Mouse (Mus musculus) embryonic facial prominence, embryonic 12.5 days (tissue): ENCODE data around the gene 9930022D16Rik. TPM values are rescaled to one million over a fixed set of nuclear protein-coding genes. Genes with fewer than 3 reads are reported as not detected.

ENCODE experiments used
- ATAC-seq: fragments of 200-750 bp; cut with Nextera tagmentation; 2 replicates; pipeline ENCODE4 v1.8.0; 2017; ENCODE audit not compliant: insufficient number of reproducible peaks, insufficient read depth, low FRiP score, low TSS enrichment
- H3K27ac ChIP-seq: fragments of 300-500 bp; sonication (generic); 2 replicates; pipeline ENCODE4 v1.5.1; 2016; ENCODE audit warnings: mild to moderate bottlenecking
- H3K27me3 ChIP-seq: fragments of 300-500 bp; sonication (generic); 2 replicates; pipeline ENCODE4 v1.6.1; 2016; ENCODE audit warnings: mild to moderate bottlenecking, moderate library complexity
- H3K36me3 ChIP-seq: fragments of 300-500 bp; sonication (generic); 2 replicates; pipeline ENCODE4 v1.6.1; 2016; ENCODE audit warnings: mild to moderate bottlenecking
- H3K4me1 ChIP-seq: fragments of 300-500 bp; sonication (generic); 2 replicates; pipeline ENCODE4 v1.6.1; 2016
- H3K4me2 ChIP-seq: fragments of 300-500 bp; sonication (generic); replicated peaks from 2 replicates; pipeline ENCODE4 v1.6.1; 2016; ENCODE audit warnings: mild to moderate bottlenecking, moderate library complexity
- H3K4me3 ChIP-seq: fragments of 300-500 bp; sonication (generic); 2 replicates; pipeline ENCODE4 v1.5.1; 2016; ENCODE audit warnings: mild to moderate bottlenecking
- H3K9ac ChIP-seq: fragments of 300-500 bp; sonication (generic); 2 replicates; pipeline ENCODE4 v1.6.1; 2016; ENCODE audit warnings: mild to moderate bottlenecking, moderate library complexity
- H3K9me3 ChIP-seq: fragments of 300-500 bp; sonication (generic); 2 replicates; pipeline ENCODE4 v1.6.1; 2016; ENCODE audit warnings: mild to moderate bottlenecking, moderate library complexity
- WGBS: fragments of 180-500 bp; shearing (Covaris S2); methylation state at CpG from one replicate; pipeline ENCODE4 v1.1.7; 2016; 5-methylcytosine and 5-hydroxymethylcytosine counted together
- microRNA-seq: library from miRNA; unstranded; fragments of <30 nt; microRNA quantifications from one replicate; pipeline ENCODE4, GENCODE M21; 2017
- polyA plus RNA-seq: library from polyadenylated mRNA; unstranded; fragments of >200 nt; fragmentation: Nextera tagmentation; extraction: Ambion mirVana; gene quantifications from 2 replicates; pipeline ENCODE4 v1.2.1, GENCODE M21; 2016

The 9930022D16Rik gene
- polyA plus RNA-seq, 1 experiment from 2014 or later, result not detected

DNA sequence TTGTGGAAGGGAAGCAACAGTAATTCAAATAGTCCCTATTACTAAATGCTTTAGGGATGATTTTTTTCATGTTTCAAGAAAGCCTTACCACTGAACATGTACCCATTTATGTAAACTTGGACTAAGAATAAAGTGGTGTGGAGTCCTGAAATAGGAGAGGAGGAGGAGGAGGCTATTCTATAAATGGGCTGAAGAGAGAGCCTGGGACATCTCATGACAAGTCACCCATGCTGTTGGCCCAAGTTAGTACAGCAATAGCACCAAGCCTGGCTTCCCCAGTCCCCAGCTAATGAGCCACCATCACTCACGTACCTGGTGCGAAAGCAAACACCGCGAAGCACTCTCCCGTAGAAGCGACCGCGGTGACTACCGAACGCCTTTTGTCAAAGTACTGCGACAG, 44.4 kb downstream of the 9930022D16Rik start:
- Histone ChIP-seq H3K9me3 (no peaks in the 10 kb centered on the region), H3K4me3 (no peak overlapping the region), H3K4me1 (no peaks in the 10 kb centered on the region), H3K36me3 (no peaks in the 10 kb centered on the region), H3K9ac (no peak overlapping the region), H3K27me3 (no peaks in the 10 kb centered on the region), H3K27ac (no peak overlapping the region), H3K4me2 (no peak overlapping the region)
- 99% methylated on average over 11 of the region's 11 CpGs for WGBS
- ATAC-seq, result no peak

- no peak overlapping the region for H3K27ac ChIP-seq
- no peaks in the 10 kb centered on the region for H3K27me3 ChIP-seq
- no peak overlapping the region for H3K4me3 ChIP-seq
- ATAC-seq, result no peak
- no peaks in the 10 kb centered on the region for H3K9me3 ChIP-seq
- H3K4me2 ChIP-seq, result no peak overlapping the region
- no peaks in the 10 kb centered on the region for H3K36me3 ChIP-seq
- WGBS, result 59% methylated on average over 5 of the region's 5 CpGs
- no peak overlapping the region for H3K9ac ChIP-seq
- no peaks in the 10 kb centered on the region for H3K4me1 ChIP-seq
These were observed 46.9 kb downstream of the 9930022D16Rik start for GRCm38 (mm10) chr11:109460586-109460985.

GRCm38 (mm10) chr11:109465068-109465467, 51.4 kb downstream of the 9930022D16Rik start:
- Histone ChIP-seq H3K4me1 (no peaks in the 10 kb centered on the region), H3K4me3 (no peak overlapping the region), H3K4me2 (no peak overlapping the region), H3K9ac (no peak overlapping the region), H3K9me3 (no peaks in the 10 kb centered on the region), H3K27me3 (no peaks in the 10 kb centered on the region), H3K27ac (no peak overlapping the region), H3K36me3 (no peaks in the 10 kb centered on the region)
- no peak for ATAC-seq
- 89% methylated on average over 4 of the region's 4 CpGs for WGBS

DNA sequence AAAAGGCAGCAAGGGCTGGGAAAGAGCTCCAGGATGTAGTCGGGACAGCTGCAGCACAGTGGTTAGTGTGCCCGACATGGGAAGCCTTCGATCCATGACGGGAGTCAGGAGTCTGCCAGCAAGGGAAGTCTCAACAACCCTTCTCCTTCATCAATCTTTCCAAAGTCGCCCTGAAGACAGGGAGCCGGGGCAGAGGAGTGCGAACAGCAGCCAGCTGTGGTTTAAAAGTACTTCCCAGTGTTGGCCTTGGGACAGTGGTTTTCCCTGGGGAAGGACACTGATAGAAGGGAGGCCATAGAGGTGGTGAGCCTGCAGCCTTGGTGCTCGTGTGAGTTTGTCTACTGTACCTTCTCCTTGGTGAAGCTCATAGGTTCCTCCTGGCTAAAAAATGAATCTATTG, 53.3 kb downstream of the 9930022D16Rik start:
- no peak overlapping the region for H3K4me2 ChIP-seq
- no peak for ATAC-seq
- H3K4me3 ChIP-seq, result no peak overlapping the region
- H3K9me3 ChIP-seq, result no peaks in the 10 kb centered on the region
- 0 out of 2 replicates have a peak, but pooled peaks cover 3% of the 10 kb centered on the region for H3K27me3 ChIP-seq
- no peak overlapping the region for H3K27ac ChIP-seq
- no peak overlapping the region for H3K9ac ChIP-seq
- peaks cover 6% of the 10 kb centered on the region for H3K4me1 ChIP-seq
- WGBS, result 75% methylated on average over 8 of the region's 8 CpGs
- no peaks in the 10 kb centered on the region for H3K36me3 ChIP-seq

DNA sequence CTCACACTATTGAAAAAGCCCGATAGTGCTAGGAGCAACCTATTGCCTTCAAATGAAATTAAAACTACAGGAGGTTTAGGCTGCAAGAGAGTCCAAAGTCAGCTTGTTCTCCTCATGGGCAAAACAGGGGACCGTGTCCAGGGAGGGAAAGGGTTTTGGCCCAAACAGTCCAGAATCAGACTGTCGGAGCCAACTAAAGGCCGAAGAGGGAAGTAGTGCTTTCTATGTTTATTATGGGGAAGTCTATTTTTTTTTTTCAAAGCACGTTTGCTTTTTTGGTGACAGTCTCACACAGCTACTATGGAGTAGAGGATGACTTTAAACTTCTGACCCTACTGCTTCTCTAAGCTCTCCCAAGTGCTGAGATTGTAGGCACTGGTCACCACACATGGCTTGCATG, 54.4 kb downstream of the 9930022D16Rik start:
- Histone ChIP-seq H3K9me3 (no peaks in the 10 kb centered on the region), H3K36me3 (no peaks in the 10 kb centered on the region), H3K4me3 (no peak overlapping the region), H3K9ac (no peak overlapping the region), H3K27ac (no peak overlapping the region), H3K4me1 (peaks cover 11% of the 10 kb centered on the region), H3K27me3 (peaks cover 3% of the 10 kb centered on the region; the same call in 1 of the 2 replicates), H3K4me2 (no peak overlapping the region)
- no peak for ATAC-seq
- WGBS, result 82% methylated on average over 5 of the region's 5 CpGs

Small RNAs within 50 kb of the gene (microRNA-seq; reads per million reads assigned to microRNA genes)
- not detected for gene Gm25540

Other genes with a start within 250 kb of the 9930022D16Rik start
- gene Rgs9, start 115.8 kb upstream of the 9930022D16Rik start, polyA plus RNA-seq, result 1.9 TPM in 2 replicates
- gene Gna13, start 51.1 kb upstream of the 9930022D16Rik start, polyA plus RNA-seq, result 20.7 and 22.4 TPM in 2 replicates
- 44.4 and 48.5 TPM in 2 replicates for gene Amz2, start 12.0 kb downstream of the 9930022D16Rik start, polyA plus RNA-seq
- gene Arsg, start 59.5 kb downstream of the 9930022D16Rik start, polyA plus RNA-seq, result 2.4 and 2.7 TPM in 2 replicates
- 3.5 and 3.7 TPM in 2 replicates for gene Slc16a6, start 59.7 kb downstream of the 9930022D16Rik start, polyA plus RNA-seq
- 38.6 and 43.0 TPM in 2 replicates for gene Wipi1, start 198.1 kb downstream of the 9930022D16Rik start, polyA plus RNA-seq
- 375 and 392 TPM in 2 replicates for gene Prkar1a, start 235.5 kb downstream of the 9930022D16Rik start, polyA plus RNA-seq